Comparison of ENCODE assay signal across 9 mouse cellular contexts in genomic region chr5:104048139-104048538, GRCm38 (mm10). TPM values are rescaled to one million over a fixed set of nuclear protein-coding genes. Genes with fewer than 3 reads are reported as not detected.
A peak's percentile ranks its signal among the peaks of the same experiment; 100 is the strongest.
DNase-seq lines count a peak whose midpoint lies in the region; ATAC-seq and TF ChIP-seq lines count a peak whose summit lies in the region.
"Had no signal": no experiment of that assay in that cellular context is flagged by ENCODE, and none has a peak within 500 bp of the region (broad histone marks: within the 10 kb centered on the region; RNA-seq: fewer than 3 reads in every experiment).

No protein-coding gene starts in this region.

- H3K9ac ChIP-seq in forebrain, postnatal 0 days = no peak overlapping the region

- peak; percentile 87 for DNase-seq in heart, adult 11 months
- no peak for DNase-seq in heart, adult 8-10 months (ENCODE audit: low spot score)
- DNase-seq in Muller cell, postnatal 12 days (ENCODE audit: inconsistent ontology term) = peak; percentile 36
- no peak for DNase-seq in forebrain, postnatal 0 days
- no peak for DNase-seq in layer of hippocampus, adult 11-12 months (ENCODE audit: low spot score)
- no peak for DNase-seq in adrenal gland, postnatal 36 days
- DNase-seq in kidney, postnatal 25 days = no peak

- WGBS in forebrain, postnatal 0 days = 51% methylated on average over 4 of the region's 4 CpGs

- peaks cover 10% of the 10 kb centered on the region for H3K4me1 ChIP-seq in forebrain, postnatal 0 days (ENCODE audit: insufficient read depth)

- no peaks in the 10 kb centered on the region for H3K27me3 ChIP-seq in forebrain, postnatal 0 days (ENCODE audit: insufficient read depth, low read length)
- H3K27me3 ChIP-seq: Patski had no signal

- H3K4me3 ChIP-seq in forebrain, postnatal 0 days (ENCODE audit: low read depth, low read length) = no peak overlapping the region

- H3K9me3 ChIP-seq in forebrain, postnatal 0 days (ENCODE audit: low read length) = no peaks in the 10 kb centered on the region

- peaks cover 12% of the 10 kb centered on the region; the same call in 1 of the 2 replicates for H3K36me3 ChIP-seq in forebrain, postnatal 0 days (ENCODE audit: insufficient read depth)

- H3K27ac ChIP-seq in forebrain, postnatal 0 days (ENCODE audit: low read depth, low read length) = no peak overlapping the region

- TF ChIP-seq CTCF in forebrain, postnatal 0 days (IDR thresholded peaks at IDR 0.05; ENCODE audit: low read depth) = 0 out of 2 replicates have a peak, but pooled peaks have one; percentile 24

- H3K4me2 ChIP-seq in forebrain, postnatal 0 days (ENCODE audit: low read depth) = peak overlapping the region; percentile 69; the same call in 1 of the 2 replicates

- no peak for ATAC-seq in forebrain, postnatal 0 days
- peak; percentile 21; the same call in 1 of the 2 replicates for ATAC-seq in megakaryocyte-erythroid progenitor cell, adult 5-6 weeks (replicated peaks; ENCODE audit: low FRiP score, low TSS enrichment, poor library complexity, severe bottlenecking)
- ATAC-seq: Patski had no signal

RNA-seq across cellular contexts. Expression of gene Nudt9, which starts 2.0 kb away (rescaled TPM):
- 10 to 100 TPM; 53.8 to 58.9 (median 56.7) TPM for total RNA-seq in heart, adult 8-10 months (2022)
- total RNA-seq in forebrain, postnatal 0 days (2014; rRNA removed) = 50.3 and 55.3 TPM in 2 replicates
- polyA plus RNA-seq in forebrain, postnatal 0 days (2015; fragmentation: Nextera tagmentation; extraction: Ambion mirVana) = 72.4 and 73.8 TPM in 2 replicates
- 117 and 120 TPM in 2 replicates for total RNA-seq in megakaryocyte-erythroid progenitor cell, adult 5-6 weeks (2014; fragmentation: Nextera tagmentation)
- 159 and 167 TPM in 2 replicates for total RNA-seq in megakaryocyte-erythroid progenitor cell, adult 5-6 weeks (2017)
- 10 to 100 TPM; 58.6 to 67.5 TPM for total RNA-seq in adrenal gland, postnatal 36 days (2021)

RNA-seq across cellular contexts. Expression of gene Hsd17b11, which starts 26.4 kb away (rescaled TPM):
- 10 to 100 TPM; 26.5 to 30.0 (median 27.4) TPM for total RNA-seq in heart, adult 8-10 months (2022)
- 10.9 and 15.8 TPM in 2 replicates for total RNA-seq in forebrain, postnatal 0 days (2014; rRNA removed)
- polyA plus RNA-seq in forebrain, postnatal 0 days (2015; fragmentation: Nextera tagmentation; extraction: Ambion mirVana) = 3.2 and 4.6 TPM in 2 replicates
- 4.9 and 5.6 TPM in 2 replicates for total RNA-seq in megakaryocyte-erythroid progenitor cell, adult 5-6 weeks (2014; fragmentation: Nextera tagmentation)
- 10.9 and 23.0 TPM in 2 replicates for total RNA-seq in megakaryocyte-erythroid progenitor cell, adult 5-6 weeks (2017)
- total RNA-seq in adrenal gland, postnatal 36 days (2021) = 10 to 100 TPM; 50.4 to 80.2 TPM

RNA-seq across cellular contexts. Expression of gene Gm17660, which starts 29.3 kb away (rescaled TPM):
- not detected for total RNA-seq in heart, adult 8-10 months (2022)
- total RNA-seq in forebrain, postnatal 0 days (2014; rRNA removed) = not detected in 2 replicates
- 0.52 and 1.1 TPM in 2 replicates for polyA plus RNA-seq in forebrain, postnatal 0 days (2015; fragmentation: Nextera tagmentation; extraction: Ambion mirVana)
- not detected in 2 replicates for total RNA-seq in megakaryocyte-erythroid progenitor cell, adult 5-6 weeks (2014; fragmentation: Nextera tagmentation)
- total RNA-seq in megakaryocyte-erythroid progenitor cell, adult 5-6 weeks (2017) = not detected in 2 replicates
- total RNA-seq in adrenal gland, postnatal 36 days (2021) = not detected
- polyA plus RNA-seq: Patski had no signal

Comparison
In these comparisons a context has a peak if more than half of its experiments do, and no peak if none do; other contexts are left out.
1. DNase-seq: peak in heart, adult 11 months (single experiment) and Muller cell, postnatal 12 days (single experiment); none in heart, adult 8-10 months (single experiment), forebrain, postnatal 0 days (single experiment), layer of hippocampus, adult 11-12 months (single experiment), adrenal gland, postnatal 36 days (0 of 2) and kidney, postnatal 25 days (0 of 2).